Mouse (Mus musculus) liver, embryonic 11.5 days (tissue): Measurements from ENCODE around the gene Trmt2b. TPM values are rescaled to one million over a fixed set of nuclear protein-coding genes. Genes with fewer than 3 reads are reported as not detected.

ENCODE experiments used
- ATAC-seq: fragments of 200-750 bp; cut with Nextera tagmentation; replicated peaks from 2 replicates; pipeline ENCODE4 v1.8.0; 2017; ENCODE audit warnings: moderate number of reproducible peaks, mild to moderate bottlenecking, moderate TSS enrichment, moderate library complexity; ENCODE audit not compliant: low FRiP score
- DNase-seq: peaks from one replicate; pipeline ENCODE4 v3.0.0-alpha.2; 2017; ENCODE audit warnings: low spot score
- H3K27ac ChIP-seq: fragments of 300-500 bp; sonication (generic); 2 replicates; pipeline ENCODE4 v1.5.1; 2014; ENCODE audit warnings: mild to moderate bottlenecking, low read depth, low read length, control low read depth
- H3K27me3 ChIP-seq: fragments of 300-500 bp; sonication (generic); replicated peaks from 2 replicates; pipeline ENCODE4 v1.6.1; 2014; ENCODE audit warnings: low read length, mixed read lengths; ENCODE audit not compliant: control insufficient read depth, insufficient read depth
- H3K36me3 ChIP-seq: fragments of 300-500 bp; sonication (generic); 2 replicates; pipeline ENCODE4 v1.6.1; 2014; ENCODE audit warnings: mild to moderate bottlenecking, low read length, moderate library complexity, mixed read lengths; ENCODE audit not compliant: control insufficient read depth, insufficient read depth
- H3K4me1 ChIP-seq: fragments of 300-500 bp; sonication (generic); replicated peaks from 2 replicates; pipeline ENCODE4 v1.6.1; 2014; ENCODE audit warnings: low read length, mixed read lengths; ENCODE audit not compliant: control insufficient read depth, insufficient read depth
- H3K4me2 ChIP-seq: fragments of 300-500 bp; sonication (generic); 2 replicates; pipeline ENCODE4 v1.6.1; 2014; ENCODE audit warnings: mild to moderate bottlenecking, control low read depth, moderate library complexity
- H3K4me3 ChIP-seq: fragments of 300-500 bp; sonication (generic); 2 replicates; pipeline ENCODE4 v1.5.1; 2014; ENCODE audit warnings: low read depth, low read length, control low read depth
- H3K9ac ChIP-seq: fragments of 300-500 bp; sonication (generic); 2 replicates; pipeline ENCODE4 v1.6.1; 2014; ENCODE audit warnings: low read depth, low read length, control low read depth
- H3K9me3 ChIP-seq: fragments of 300-500 bp; sonication (generic); 2 replicates; pipeline ENCODE4 v1.6.1; 2016; ENCODE audit warnings: low read length, inconsistent platforms, mixed read lengths; ENCODE audit not compliant: control insufficient read depth
- WGBS: fragments of 180-500 bp; shearing (Covaris S2); extraction: QIAGEN DNeasy Blood & Tissue Kit; methylation state at CpG from one replicate; pipeline ENCODE4 v1.1.7; 2014; 5-methylcytosine and 5-hydroxymethylcytosine counted together
- polyA plus RNA-seq: library from polyadenylated mRNA; unstranded; fragments of >200 nt; fragmentation: Nextera tagmentation; extraction: Ambion mirVana; gene quantifications from 2 replicates; pipeline ENCODE4 v1.2.1, GENCODE M21; 2014

The Trmt2b gene
- polyA plus RNA-seq, 1 experiment from 2014 or later = 18.1 TPM

DNA sequence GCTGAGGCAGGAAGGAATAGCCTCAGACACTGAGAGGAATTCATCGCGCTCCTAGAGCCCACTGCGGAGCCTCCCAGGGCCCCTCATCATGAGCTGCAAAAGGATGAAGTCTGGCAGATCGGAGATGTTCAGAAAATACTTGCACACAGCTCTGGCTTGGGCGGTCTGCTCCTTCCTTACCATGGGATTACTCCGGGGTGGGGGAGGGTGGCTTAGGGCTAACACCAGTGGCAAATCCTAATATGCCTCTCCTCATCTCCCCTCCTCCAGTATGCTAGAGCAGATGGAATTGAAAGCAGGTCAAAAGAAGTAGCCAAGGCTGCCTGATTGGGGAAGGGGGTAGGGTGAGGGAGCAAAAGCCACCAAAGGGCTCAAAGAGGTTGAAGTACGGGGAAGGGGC is 20.0 kb upstream of the Trmt2b start:
- no peaks in the 10 kb centered on the region for H3K9me3 ChIP-seq
- no peak overlapping the region for H3K9ac ChIP-seq
- H3K4me1 ChIP-seq = no peaks in the 10 kb centered on the region
- no peak overlapping the region for H3K27ac ChIP-seq
- H3K27me3 ChIP-seq = peaks cover 38% of the 10 kb centered on the region
- peak; percentile 30 for DNase-seq
- no peaks in the 10 kb centered on the region for H3K36me3 ChIP-seq
- peak overlapping the region; percentile 64; the same call in 1 of the 2 replicates for H3K4me2 ChIP-seq
- no peak overlapping the region for H3K4me3 ChIP-seq
- WGBS = 25% methylated on average over 7 of the region's 7 CpGs
- ATAC-seq = no peak

DNA sequence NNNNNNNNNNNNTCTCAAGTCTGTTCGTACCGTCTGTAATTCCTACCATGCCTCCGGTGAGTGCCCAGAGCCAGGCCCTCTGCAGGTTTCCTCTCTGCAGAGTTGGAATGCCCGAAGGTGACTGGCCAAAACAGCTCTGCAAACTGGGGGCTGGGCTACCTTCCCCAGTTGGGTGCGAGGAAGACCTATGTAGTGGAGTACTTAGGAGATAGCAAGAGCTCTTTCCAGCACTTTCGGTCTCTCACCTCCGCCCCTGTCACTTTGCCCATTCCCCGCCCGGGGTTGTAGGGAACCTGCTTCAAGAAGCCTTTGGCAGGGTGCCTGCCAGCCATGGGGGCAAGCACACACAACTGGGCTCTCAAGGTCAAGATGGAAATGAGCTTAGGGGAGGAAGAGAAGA is 19.5 kb upstream of the Trmt2b start:
- WGBS = 22% methylated on average over 9 of the region's 9 CpGs
- Histone ChIP-seq H3K27ac (no peak overlapping the region), H3K4me1 (no peaks in the 10 kb centered on the region), H3K27me3 (peaks cover 38% of the 10 kb centered on the region), H3K36me3 (no peaks in the 10 kb centered on the region), H3K9me3 (no peaks in the 10 kb centered on the region), H3K4me3 (no peak overlapping the region), H3K4me2 (peak overlapping the region; percentile 64), H3K9ac (no peak overlapping the region)
- peak; percentile 31 for DNase-seq
- ATAC-seq = no peak

DNA sequence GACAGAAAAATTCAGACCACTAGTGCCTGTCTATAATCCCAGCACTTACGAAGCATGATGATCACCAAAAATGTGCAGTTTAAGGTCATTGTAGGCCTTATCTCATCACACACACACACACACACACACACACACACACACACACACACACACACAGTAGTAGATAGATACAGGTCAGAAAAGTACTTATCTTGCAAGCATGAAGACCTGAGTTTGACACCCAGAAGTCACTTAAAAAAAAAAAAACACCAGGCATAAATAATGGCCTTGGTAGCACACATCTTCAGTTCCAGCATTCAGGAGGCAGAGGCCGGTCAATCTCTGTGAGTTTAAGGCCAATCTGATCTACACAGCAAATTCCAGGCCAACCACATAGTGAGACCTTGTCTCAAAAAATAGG is 10.5 kb upstream of the Trmt2b start:
- Histone ChIP-seq H3K27me3 (peaks cover 2% of the 10 kb centered on the region; the same call in 1 of the 2 replicates), H3K4me1 (no peaks in the 10 kb centered on the region), H3K9me3 (no peaks in the 10 kb centered on the region), H3K27ac (no peak overlapping the region), H3K9ac (no peak overlapping the region), H3K4me2 (no peak overlapping the region), H3K36me3 (no peaks in the 10 kb centered on the region), H3K4me3 (no peak overlapping the region)
- 75% methylated on average over 2 of the region's 2 CpGs for WGBS
- no peak for ATAC-seq
- DNase-seq = no peak

DNA sequence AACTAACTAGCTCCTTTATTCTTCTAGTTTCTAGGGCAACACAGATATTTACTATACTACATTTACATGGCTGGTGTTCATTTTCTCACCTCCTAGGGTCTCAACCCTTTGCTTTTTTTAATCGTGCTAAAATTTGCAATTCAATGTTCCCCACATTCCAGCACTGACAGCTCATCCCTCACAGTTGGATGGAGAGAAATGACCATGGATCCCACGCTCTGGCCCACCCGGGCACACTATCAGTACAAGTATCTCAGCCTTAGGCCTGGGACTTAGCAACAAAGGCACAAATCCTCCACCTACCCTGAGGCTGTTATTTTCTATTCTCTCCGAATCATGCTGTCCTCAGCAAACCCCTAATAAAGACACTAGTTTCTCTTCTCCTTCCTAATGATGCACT is 9.0 kb upstream of the Trmt2b start:
- no peaks in the 10 kb centered on the region for H3K27me3 ChIP-seq
- H3K9ac ChIP-seq = no peak overlapping the region
- H3K4me3 ChIP-seq = no peak overlapping the region
- no peak for ATAC-seq
- no peak for DNase-seq
- no peak overlapping the region for H3K4me2 ChIP-seq
- 63% methylated on average over 4 of the region's 4 CpGs for WGBS
- H3K36me3 ChIP-seq = no peaks in the 10 kb centered on the region
- H3K4me1 ChIP-seq = no peaks in the 10 kb centered on the region
- H3K9me3 ChIP-seq = no peaks in the 10 kb centered on the region
- H3K27ac ChIP-seq = no peak overlapping the region

DNA sequence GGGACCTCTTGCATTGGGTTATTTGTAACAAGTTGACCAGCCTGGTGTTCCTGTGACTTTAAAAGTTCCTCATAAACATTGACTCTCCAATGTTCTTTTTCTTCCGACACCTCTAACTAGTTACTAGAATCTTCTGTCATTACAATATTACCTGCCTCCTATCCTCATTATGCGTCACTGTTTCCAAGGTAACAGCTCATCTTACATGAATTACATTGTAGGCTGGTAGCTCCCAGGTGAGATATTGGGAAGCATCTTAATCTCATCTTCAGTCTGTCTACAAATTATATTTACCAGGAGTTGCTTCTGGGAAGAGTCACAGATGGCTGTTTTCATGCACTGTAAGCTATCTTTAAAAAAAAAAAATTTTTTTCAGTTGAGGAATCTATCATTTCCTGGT is 8.3 kb upstream of the Trmt2b start:
- H3K4me1 ChIP-seq = no peaks in the 10 kb centered on the region
- no peaks in the 10 kb centered on the region for H3K27me3 ChIP-seq
- DNase-seq = no peak
- H3K9me3 ChIP-seq = no peaks in the 10 kb centered on the region
- no peak overlapping the region for H3K4me3 ChIP-seq
- no peak overlapping the region for H3K9ac ChIP-seq
- no peak for ATAC-seq
- H3K4me2 ChIP-seq = no peak overlapping the region
- H3K27ac ChIP-seq = no peak overlapping the region
- WGBS = 93% methylated on average over 2 of the region's 2 CpGs
- no peaks in the 10 kb centered on the region for H3K36me3 ChIP-seq

DNA sequence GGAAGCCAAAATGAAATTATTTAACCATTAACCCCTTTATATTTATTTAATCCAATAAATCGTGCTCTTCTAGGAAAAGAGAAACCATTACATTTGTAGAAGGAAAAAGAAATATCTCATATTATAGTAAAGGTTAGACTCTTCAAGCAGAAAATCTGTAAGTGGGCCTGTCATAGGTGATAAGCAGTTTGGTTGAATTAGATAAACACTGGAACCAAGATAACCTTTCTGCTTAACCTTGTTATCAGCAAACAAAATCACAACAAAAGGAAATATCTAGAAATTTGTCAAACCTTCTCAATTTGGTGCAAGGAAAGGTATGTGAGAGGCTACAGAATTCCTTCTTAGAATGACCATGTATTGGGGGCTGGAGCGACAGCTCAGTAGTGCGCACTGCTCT is 3.7 kb upstream of the Trmt2b start:
- no peaks in the 10 kb centered on the region for H3K27me3 ChIP-seq
- ATAC-seq (no peak), DNase-seq (no peak)
- no peaks in the 10 kb centered on the region for H3K9me3 ChIP-seq
- H3K36me3 ChIP-seq = no peaks in the 10 kb centered on the region
- WGBS = 80% methylated on average over 3 of the region's 3 CpGs
- H3K9ac ChIP-seq = no peak overlapping the region
- no peak overlapping the region for H3K4me3 ChIP-seq
- H3K27ac ChIP-seq = no peak overlapping the region
- no peak overlapping the region for H3K4me2 ChIP-seq
- H3K4me1 ChIP-seq = no peaks in the 10 kb centered on the region

DNA sequence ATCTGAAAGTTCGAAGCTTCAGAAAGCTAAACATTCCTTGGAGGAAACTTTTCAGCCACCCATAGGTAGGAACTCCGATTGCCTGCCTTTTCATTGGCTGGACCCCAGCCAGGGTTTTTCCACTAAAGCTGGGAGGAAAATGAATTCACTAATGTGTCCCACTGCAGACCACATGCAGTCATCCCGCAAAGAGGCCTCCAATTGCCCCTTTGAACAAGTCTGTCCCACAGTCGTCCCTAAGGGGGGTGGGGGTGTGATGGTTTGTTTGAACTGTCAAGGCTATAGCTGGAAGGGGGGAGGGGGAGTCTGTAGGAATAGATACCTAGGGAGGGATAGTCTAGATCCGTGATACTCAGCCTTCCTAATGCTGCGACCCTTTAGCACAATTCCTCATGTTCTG is 1.1 kb downstream of the Trmt2b start:
- no peaks in the 10 kb centered on the region for H3K36me3 ChIP-seq
- no peak overlapping the region for H3K9ac ChIP-seq
- no peak for ATAC-seq
- H3K4me1 ChIP-seq = no peaks in the 10 kb centered on the region
- H3K4me2 ChIP-seq = peak overlapping the region; percentile 68
- 40% methylated on average over 6 of the region's 6 CpGs for WGBS
- H3K27ac ChIP-seq = peak overlapping the region; percentile 62; the same call in 1 of the 2 replicates
- peak overlapping the region; percentile 51 for H3K4me3 ChIP-seq
- H3K9me3 ChIP-seq = no peaks in the 10 kb centered on the region
- no peaks in the 10 kb centered on the region for H3K27me3 ChIP-seq
- no peak for DNase-seq

DNA sequence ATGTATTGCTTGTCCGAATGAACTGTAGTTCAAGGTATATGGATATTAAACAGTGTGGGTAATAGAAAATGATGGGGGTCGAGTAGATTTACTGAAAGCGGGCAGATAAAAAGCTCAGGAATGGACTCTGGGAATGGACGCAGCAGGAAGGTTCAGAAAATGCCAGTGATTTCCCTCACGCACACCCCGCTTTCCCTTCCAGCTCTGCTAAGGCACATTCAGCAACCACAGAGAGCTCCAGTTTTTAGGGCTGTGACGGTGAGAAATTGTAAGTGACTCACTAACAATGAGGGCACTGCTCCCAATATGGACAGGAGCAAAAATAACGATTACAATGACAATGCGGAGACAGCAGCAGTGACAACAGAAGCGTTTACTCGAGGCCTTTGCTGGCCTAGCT is 14.7 kb downstream of the Trmt2b start:
- no peak for ATAC-seq
- 87% methylated on average over 11 of the region's 11 CpGs for WGBS
- DNase-seq = no peak
- Histone ChIP-seq H3K4me1 (no peaks in the 10 kb centered on the region), H3K27ac (no peak overlapping the region), H3K4me2 (no peak overlapping the region), H3K4me3 (no peak overlapping the region), H3K36me3 (no peaks in the 10 kb centered on the region; the same call in 1 of the 2 replicates), H3K9ac (no peak overlapping the region), H3K27me3 (no peaks in the 10 kb centered on the region), H3K9me3 (no peaks in the 10 kb centered on the region)

DNA sequence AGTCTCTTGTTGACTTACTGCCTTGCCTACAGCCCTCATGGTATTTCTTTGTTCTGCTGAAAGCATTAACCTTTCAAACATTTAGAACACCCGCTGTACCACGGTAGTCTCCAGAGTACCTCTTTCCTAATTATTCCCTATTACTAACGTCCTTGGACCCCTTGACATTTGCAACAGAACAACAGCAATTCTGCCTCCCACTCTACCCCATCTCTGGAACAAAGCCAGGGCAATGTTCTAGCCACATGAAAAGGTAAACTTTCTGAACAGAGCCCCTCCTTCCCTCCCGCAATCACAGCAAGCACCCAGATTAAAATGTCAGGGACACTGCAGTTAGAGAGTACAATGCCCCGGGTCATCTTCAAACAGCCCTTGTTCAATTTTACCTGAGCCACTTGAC is 15.6 kb downstream of the Trmt2b start:
- ATAC-seq = no peak

More for the DNA sequence above, 15.6 kb downstream of the Trmt2b start:
- Histone ChIP-seq H3K27ac (no peak overlapping the region), H3K4me3 (no peak overlapping the region), H3K9ac (no peak overlapping the region), H3K9me3 (no peaks in the 10 kb centered on the region), H3K4me1 (no peaks in the 10 kb centered on the region), H3K4me2 (no peak overlapping the region), H3K36me3 (no peaks in the 10 kb centered on the region; the same call in 1 of the 2 replicates), H3K27me3 (no peaks in the 10 kb centered on the region)
- 77% methylated on average over 5 of the region's 5 CpGs for WGBS
- no peak for DNase-seq
